Mouse (Mus musculus) cerebellum, adult 11-12 months (tissue): Measurements from ENCODE around the gene Alcam.
A peak's percentile ranks its signal among the peaks of the same experiment; 100 is the strongest.

ENCODE experiments used
- DNase-seq: peaks from one replicate; pipeline ENCODE4 v3.0.0; 2022

Gene Alcam

GRCm38 (mm10) chr16:52439600-52439999, 14.3 kb downstream of the Alcam start:
- DNase-seq = no peak

GRCm38 (mm10) chr16:52439007-52439406, 14.9 kb downstream of the Alcam start:
- DNase-seq = no peak

GRCm38 (mm10) chr16:52438216-52438904, 15.5 kb downstream of the Alcam start:
- no peak for DNase-seq

GRCm38 (mm10) chr16:52433189-52433588, 20.7 kb downstream of the Alcam start:
- no peak for DNase-seq

- no peak for DNase-seq
These were observed 21.8 kb downstream of the Alcam start for GRCm38 (mm10) chr16:52432072-52432471.

GRCm38 (mm10) chr16:52431590-52431989, 22.3 kb downstream of the Alcam start:
- DNase-seq = no peak

GRCm38 (mm10) chr16:52430073-52430472, 23.8 kb downstream of the Alcam start:
- DNase-seq = no peak

- no peak for DNase-seq
These were observed 24.2 kb downstream of the Alcam start for GRCm38 (mm10) chr16:52429661-52430060.

GRCm38 (mm10) chr16:52428505-52428904, 25.4 kb downstream of the Alcam start:
- DNase-seq = peak; percentile 18

GRCm38 (mm10) chr16:52418568-52419158, 35.2 kb downstream of the Alcam start:
- DNase-seq = no peak

GRCm38 (mm10) chr16:52417982-52418381, 35.9 kb downstream of the Alcam start:
- no peak for DNase-seq

- no peak for DNase-seq
These were observed 36.7 kb downstream of the Alcam start for GRCm38 (mm10) chr16:52417146-52417545.

GRCm38 (mm10) chr16:52413714-52414113, 40.2 kb downstream of the Alcam start:
- DNase-seq = no peak

GRCm38 (mm10) chr16:52406072-52406471, 47.8 kb downstream of the Alcam start:
- no peak for DNase-seq

GRCm38 (mm10) chr16:52405272-52405671, 48.6 kb downstream of the Alcam start:
- no peak for DNase-seq

- DNase-seq = no peak
These were observed 54.8 kb downstream of the Alcam start for GRCm38 (mm10) chr16:52399112-52399511.

- no peak for DNase-seq
These were observed 67.0 kb downstream of the Alcam start for GRCm38 (mm10) chr16:52386781-52387300.

GRCm38 (mm10) chr16:52383456-52384185, 70.3 kb downstream of the Alcam start:
- DNase-seq = no peak

- DNase-seq = no peak
These were observed 74.9 kb downstream of the Alcam start for GRCm38 (mm10) chr16:52378811-52379597.

GRCm38 (mm10) chr16:52376827-52377226, 77.0 kb downstream of the Alcam start:
- no peak for DNase-seq

- no peak for DNase-seq
These were observed 81.9 kb downstream of the Alcam start for GRCm38 (mm10) chr16:52371956-52372355.

- DNase-seq = no peak
These were observed 85.4 kb downstream of the Alcam start for GRCm38 (mm10) chr16:52368521-52368920.

GRCm38 (mm10) chr16:52366915-52367314, 87.0 kb downstream of the Alcam start:
- no peak for DNase-seq
